Mouse (Mus musculus): Measurements from ENCODE around the gene Arap2. TPM values are rescaled to one million over a fixed set of nuclear protein-coding genes. Genes with fewer than 3 reads are reported as not detected.

Arap2 gene
- polyA plus RNA-seq, 1 experiment, result 2.7 TPM

DNA sequence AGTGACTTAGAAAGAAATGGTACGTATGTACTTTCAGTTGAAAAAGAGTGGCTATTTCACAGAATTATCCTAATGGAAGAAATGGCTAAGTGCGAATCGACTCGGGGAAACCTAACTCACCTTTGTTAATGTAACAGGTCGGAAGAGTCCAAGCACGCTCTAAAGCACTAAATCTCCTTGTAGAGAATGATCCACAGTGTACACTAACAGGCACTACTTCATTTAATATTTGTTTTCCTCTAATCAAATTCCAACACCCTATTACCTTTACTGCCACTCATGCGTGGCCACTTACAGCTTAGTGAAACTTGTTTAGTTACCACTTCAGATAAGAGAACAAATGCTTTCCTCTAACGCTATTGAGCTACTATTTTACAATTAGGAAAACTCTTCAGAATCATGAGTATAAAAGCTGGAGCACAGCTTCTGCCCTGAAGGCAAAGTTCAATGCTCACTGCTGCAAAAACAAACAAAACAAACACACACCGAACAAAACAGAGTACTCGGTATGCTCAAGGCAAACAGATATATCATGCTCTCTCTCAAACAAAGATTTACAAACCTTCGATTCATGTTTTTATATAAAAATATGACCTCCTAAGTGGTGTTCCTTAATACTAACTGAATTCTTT lies 143.0 kb downstream of the Arap2 start:
- Histone ChIP-seq H3K27me3 (ENCODE audit: control insufficient read depth, insufficient read depth, low read length) (no peaks in the 10 kb centered on the region), H3K36me3 (ENCODE audit: control insufficient read depth, insufficient read depth, low read length) (no peaks in the 10 kb centered on the region), H3K4me1 (ENCODE audit: control insufficient read depth, insufficient read depth, low read length) (no peaks in the 10 kb centered on the region), H3K4me3 (ENCODE audit: control insufficient read depth, low read depth, low read length) (no peak overlapping the region), H3K27ac (ENCODE audit: control insufficient read depth, insufficient read depth, low read depth, low read length) (no peak overlapping the region)
- TF ChIP-seq POLR2A (IDR thresholded peaks at IDR 0.05; ENCODE audit: control insufficient read depth, low read depth, low read length) (no peak), CTCF (IDR thresholded peaks at IDR 0.05; ENCODE audit: control insufficient read depth, insufficient read depth, insufficient replicate concordance, low read depth, low read length) (no peak)

DNA sequence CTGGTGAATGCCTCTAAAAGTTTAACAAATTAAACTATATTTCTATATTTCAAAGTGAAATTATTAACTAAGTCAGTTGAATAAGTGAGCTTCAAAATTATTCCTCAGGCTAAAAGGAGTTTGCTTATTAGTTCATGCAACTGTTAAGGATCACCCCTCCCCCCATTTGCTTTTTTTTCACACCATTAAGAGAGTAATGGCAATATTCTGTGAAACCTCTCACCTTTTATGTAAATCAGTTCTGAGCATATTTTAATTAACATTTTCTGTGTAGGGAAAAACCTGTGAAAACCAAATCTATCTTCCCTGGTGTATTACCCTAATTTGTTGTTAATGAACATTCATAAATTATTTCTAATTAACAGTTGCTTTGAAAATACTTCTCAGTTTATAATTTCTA lies 147.7 kb downstream of the Arap2 start:
- no peak for TF ChIP-seq POLR2A (IDR thresholded peaks at IDR 0.05; ENCODE audit: control insufficient read depth, low read depth, low read length)
- TF ChIP-seq CTCF (IDR thresholded peaks at IDR 0.05; ENCODE audit: control insufficient read depth, insufficient read depth, insufficient replicate concordance, low read depth, low read length), result no peak

GRCm38 (mm10) chr5:62611990-62612389 lies 154.0 kb downstream of the Arap2 start:
- Histone ChIP-seq H3K36me3 (ENCODE audit: control insufficient read depth, insufficient read depth, low read length) (no peaks in the 10 kb centered on the region), H3K27me3 (ENCODE audit: control insufficient read depth, insufficient read depth, low read length) (no peaks in the 10 kb centered on the region), H3K4me3 (ENCODE audit: control insufficient read depth, low read depth, low read length) (no peak overlapping the region), H3K27ac (ENCODE audit: control insufficient read depth, insufficient read depth, low read depth, low read length) (no peak overlapping the region), H3K4me1 (ENCODE audit: control insufficient read depth, insufficient read depth, low read length) (no peaks in the 10 kb centered on the region)
- no peak for TF ChIP-seq CTCF (IDR thresholded peaks at IDR 0.05; ENCODE audit: control insufficient read depth, insufficient read depth, insufficient replicate concordance, low read depth, low read length)
- no peak for TF ChIP-seq POLR2A (IDR thresholded peaks at IDR 0.05; ENCODE audit: control insufficient read depth, low read depth, low read length)

More for the DNA sequence above, 147.7 kb downstream of the Arap2 start:
- H3K4me3 ChIP-seq (ENCODE audit: control insufficient read depth, low read depth, low read length), result no peak overlapping the region
- no peaks in the 10 kb centered on the region for H3K36me3 ChIP-seq (ENCODE audit: control insufficient read depth, insufficient read depth, low read length)
- H3K27me3 ChIP-seq (ENCODE audit: control insufficient read depth, insufficient read depth, low read length), result no peaks in the 10 kb centered on the region
- H3K4me1 ChIP-seq (ENCODE audit: control insufficient read depth, insufficient read depth, low read length), result no peaks in the 10 kb centered on the region
- H3K27ac ChIP-seq (ENCODE audit: control insufficient read depth, insufficient read depth, low read depth, low read length), result no peak overlapping the region

DNA sequence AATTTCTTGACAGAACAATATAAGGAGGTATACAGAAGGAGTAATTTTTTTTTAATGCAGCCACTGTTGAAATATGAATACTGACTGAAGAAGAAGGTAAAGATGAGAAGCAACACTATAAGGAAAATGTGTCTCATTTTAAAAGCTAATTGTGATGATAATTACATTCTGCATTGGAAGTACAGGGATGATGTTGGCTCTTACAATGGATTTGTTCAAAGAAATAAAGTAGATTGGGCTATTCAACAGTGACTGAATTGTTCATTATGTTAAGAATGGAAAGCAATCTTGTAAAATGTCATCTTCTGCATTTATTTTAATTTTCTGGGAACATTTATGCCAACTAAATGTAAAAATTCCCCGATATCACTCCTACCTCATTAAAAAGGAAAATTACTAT lies 178.6 kb downstream of the Arap2 start:
- Histone ChIP-seq H3K36me3 (ENCODE audit: control insufficient read depth, insufficient read depth, low read length) (no peaks in the 10 kb centered on the region), H3K4me1 (ENCODE audit: control insufficient read depth, insufficient read depth, low read length) (no peaks in the 10 kb centered on the region), H3K27ac (ENCODE audit: control insufficient read depth, insufficient read depth, low read depth, low read length) (no peak overlapping the region), H3K4me3 (ENCODE audit: control insufficient read depth, low read depth, low read length) (no peak overlapping the region), H3K27me3 (ENCODE audit: control insufficient read depth, insufficient read depth, low read length) (no peaks in the 10 kb centered on the region)
- TF ChIP-seq CTCF (IDR thresholded peaks at IDR 0.05; ENCODE audit: control insufficient read depth, insufficient read depth, insufficient replicate concordance, low read depth, low read length) (no peak), POLR2A (IDR thresholded peaks at IDR 0.05; ENCODE audit: control insufficient read depth, low read depth, low read length) (no peak)

GRCm38 (mm10) chr5:62582643-62583042 lies 183.3 kb downstream of the Arap2 start:
- TF ChIP-seq POLR2A (IDR thresholded peaks at IDR 0.05; ENCODE audit: control insufficient read depth, low read depth, low read length) (no peak), CTCF (IDR thresholded peaks at IDR 0.05; ENCODE audit: control insufficient read depth, insufficient read depth, insufficient replicate concordance, low read depth, low read length) (no peak)
- Histone ChIP-seq H3K36me3 (ENCODE audit: control insufficient read depth, insufficient read depth, low read length) (no peaks in the 10 kb centered on the region), H3K4me3 (ENCODE audit: control insufficient read depth, low read depth, low read length) (no peak overlapping the region), H3K27ac (ENCODE audit: control insufficient read depth, insufficient read depth, low read depth, low read length) (no peak overlapping the region), H3K27me3 (ENCODE audit: control insufficient read depth, insufficient read depth, low read length) (no peaks in the 10 kb centered on the region), H3K4me1 (ENCODE audit: control insufficient read depth, insufficient read depth, low read length) (no peaks in the 10 kb centered on the region)

- Histone ChIP-seq H3K27me3 (ENCODE audit: control insufficient read depth, insufficient read depth, low read length) (no peaks in the 10 kb centered on the region), H3K36me3 (ENCODE audit: control insufficient read depth, insufficient read depth, low read length) (no peaks in the 10 kb centered on the region), H3K27ac (ENCODE audit: control insufficient read depth, insufficient read depth, low read depth, low read length) (no peak overlapping the region), H3K4me1 (ENCODE audit: control insufficient read depth, insufficient read depth, low read length) (no peaks in the 10 kb centered on the region), H3K4me3 (ENCODE audit: control insufficient read depth, low read depth, low read length) (no peak overlapping the region)
- TF ChIP-seq POLR2A (IDR thresholded peaks at IDR 0.05; ENCODE audit: control insufficient read depth, low read depth, low read length) (no peak), CTCF (IDR thresholded peaks at IDR 0.05; ENCODE audit: control insufficient read depth, insufficient read depth, insufficient replicate concordance, low read depth, low read length) (no peak)
Measured at GRCm38 (mm10) chr5:62581699-62582098, 184.3 kb downstream of the Arap2 start.

DNA sequence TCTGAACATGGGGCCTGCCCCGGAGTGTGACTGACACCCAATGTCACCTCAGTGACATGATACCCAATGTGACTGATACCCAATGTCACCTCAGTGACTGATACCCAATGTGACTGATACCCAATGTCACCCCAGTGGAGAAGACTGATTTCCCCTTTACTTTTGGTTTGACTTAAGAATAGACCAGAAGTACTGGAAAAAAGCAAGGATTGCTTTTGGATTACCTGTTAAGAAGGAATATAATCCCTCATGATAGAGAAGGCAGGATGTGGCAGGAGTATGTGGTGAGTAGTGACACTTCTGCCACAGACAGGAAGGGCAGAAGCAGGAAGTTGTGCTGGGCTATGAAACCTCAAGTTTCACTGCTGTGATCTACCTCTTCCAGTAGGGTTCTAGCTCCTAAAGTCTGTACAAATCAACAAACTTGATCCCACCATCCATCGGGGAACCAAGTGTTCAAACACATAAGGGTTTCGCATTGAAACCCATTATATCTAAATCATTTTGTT lies 191.6 kb downstream of the Arap2 start:
- no peak overlapping the region for H3K4me3 ChIP-seq (ENCODE audit: control insufficient read depth, low read depth, low read length)
- H3K4me1 ChIP-seq (ENCODE audit: control insufficient read depth, insufficient read depth, low read length), result no peaks in the 10 kb centered on the region
- H3K27ac ChIP-seq (ENCODE audit: control insufficient read depth, insufficient read depth, low read depth, low read length), result no peak overlapping the region
- TF ChIP-seq CTCF (IDR thresholded peaks at IDR 0.05; ENCODE audit: control insufficient read depth, insufficient read depth, insufficient replicate concordance, low read depth, low read length) (no peak), POLR2A (IDR thresholded peaks at IDR 0.05; ENCODE audit: control insufficient read depth, low read depth, low read length) (no peak)
- no peaks in the 10 kb centered on the region for H3K36me3 ChIP-seq (ENCODE audit: control insufficient read depth, insufficient read depth, low read length)
- no peaks in the 10 kb centered on the region for H3K27me3 ChIP-seq (ENCODE audit: control insufficient read depth, insufficient read depth, low read length)

Other genes with a start within 250 kb of the Arap2 start
- 0.04 TPM in 2 replicates for gene Dthd1, start 47.7 kb upstream of the Arap2 start, polyA plus RNA-seq (2012; rRNA removed)

All from testis, adult 2 months (tissue).